Mouse (Mus musculus) myocyte (in vitro differentiated cells): Measurements from ENCODE around the gene Senp7.

Source experiments
- CEBPB ChIP-seq: IDR thresholded peaks from 2 replicates; pipeline ENCODE4 v1.6.1; 2011; ENCODE audit warnings: mild to moderate bottlenecking, moderate library complexity; ENCODE audit not compliant: poor library complexity, insufficient read depth, severe bottlenecking
- E2F4 ChIP-seq: IDR thresholded peaks from one replicate; pipeline ENCODE4 v1.6.1; 2011; ENCODE audit warnings: mild to moderate bottlenecking, control low read depth, moderate library complexity; ENCODE audit not compliant: insufficient read depth
- MAX ChIP-seq: IDR thresholded peaks from one replicate; pipeline ENCODE4 v1.6.1; 2011; ENCODE audit warnings: low read depth, mild to moderate bottlenecking, control low read depth
- MYOD1 ChIP-seq, 3 experiments: IDR thresholded peaks; one replicate each; pipeline ENCODE4 v1.6.1; 2011; ENCODE audit warnings: control low read depth in 2 of 3, low read depth in 2 of 3, mild to moderate bottlenecking in 2 of 3, moderate library complexity in 1 of 3; ENCODE audit not compliant: insufficient read length in 2 of 3, control insufficient read depth in 1 of 3
- MYOG ChIP-seq, 3 experiments: IDR thresholded peaks; one replicate each; pipeline ENCODE4 v1.6.1; 2011; ENCODE audit warnings: control low read depth in 2 of 3, low read depth in 2 of 3, mild to moderate bottlenecking in 2 of 3; ENCODE audit not compliant: insufficient read length in 2 of 3, control insufficient read depth in 1 of 3, insufficient read depth in 1 of 3
- POLR2A ChIP-seq: IDR thresholded peaks from one replicate; pipeline ENCODE4 v1.6.1; 2011; ENCODE audit warnings: low read depth, mild to moderate bottlenecking, control low read depth, moderate library complexity; ENCODE audit not compliant: insufficient read length
- POLR2AphosphoS2 ChIP-seq: IDR thresholded peaks from one replicate; pipeline ENCODE4 v1.6.1; 2011; ENCODE audit warnings: low read depth, control low read depth; ENCODE audit not compliant: insufficient read length
- SRF ChIP-seq: IDR thresholded peaks from one replicate; pipeline ENCODE4 v1.6.1; 2011; ENCODE audit warnings: low read depth; ENCODE audit not compliant: control insufficient read depth, insufficient read length
- TCF12 ChIP-seq: IDR thresholded peaks from one replicate; pipeline ENCODE4 v1.6.1; 2011; ENCODE audit warnings: mild to moderate bottlenecking, control low read depth; ENCODE audit not compliant: poor library complexity, insufficient read depth, severe bottlenecking
- TCF3 ChIP-seq: IDR thresholded peaks from one replicate; pipeline ENCODE4 v1.6.1; 2011; ENCODE audit warnings: low read depth, control low read depth; ENCODE audit not compliant: insufficient read length
- USF1 ChIP-seq: IDR thresholded peaks from one replicate; pipeline ENCODE4 v1.6.1; 2011; ENCODE audit warnings: low read depth, mild to moderate bottlenecking, control low read depth, moderate library complexity

DNA sequence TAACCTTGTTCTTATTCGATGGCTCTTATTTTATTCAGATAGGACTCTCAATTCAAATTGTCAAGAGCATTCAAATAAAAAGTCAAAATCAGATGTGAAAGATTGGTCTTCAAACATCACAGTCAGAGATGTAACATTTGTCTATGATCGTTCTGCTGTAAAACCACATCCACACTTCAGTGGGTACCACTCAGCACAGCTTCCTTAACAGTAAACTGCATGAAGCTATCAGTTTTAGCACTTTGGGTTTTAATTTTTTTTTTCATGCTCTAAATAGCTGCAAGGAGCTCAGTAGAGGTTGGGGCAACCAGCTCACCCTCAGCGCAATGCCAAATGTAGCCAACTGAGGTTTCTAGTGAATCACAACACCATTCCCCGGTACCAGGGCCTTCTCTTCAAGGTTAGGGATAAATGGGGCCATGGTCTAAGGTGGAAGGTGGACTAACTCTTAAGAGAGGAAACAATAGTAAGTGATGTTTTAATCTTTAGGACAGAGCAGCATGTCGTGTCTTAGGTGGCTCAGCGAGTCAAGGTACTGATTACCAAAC, 20.5 kb downstream of the Senp7 start:
- no peak for TF ChIP-seq CEBPB
- TF ChIP-seq MAX = no peak
- no peak for TF ChIP-seq POLR2A
- no peak for TF ChIP-seq USF1
- TF ChIP-seq E2F4 = no peak
- no peak for TF ChIP-seq SRF
- TF ChIP-seq MYOG (IDR thresholded peaks at IDR 0.05; ENCODE audit: control insufficient read depth in 1 of 3, insufficient read depth in 1 of 3, insufficient read length in 2 of 3, low read depth in 2 of 3) = no peak
- no peak for TF ChIP-seq POLR2AphosphoS2
- TF ChIP-seq MYOD1 (IDR thresholded peaks at IDR 0.05; ENCODE audit: control insufficient read depth in 1 of 3, insufficient read length in 2 of 3, low read depth in 2 of 3) = no peak
- no peak for TF ChIP-seq TCF12
- no peak for TF ChIP-seq TCF3
